Mouse (Mus musculus) G1E (cell line): ENCODE data around the gene 1810009A15Rik.

Experiments
- CTCF ChIP-seq: IDR thresholded peaks from 2 replicates; pipeline ENCODE4 v1.5.1; 2012; ENCODE audit warnings: low read depth, low read length, inconsistent platforms, mixed read lengths
- GATA1 ChIP-seq: IDR thresholded peaks from 2 replicates; pipeline ENCODE4 v1.6.1; 2012; ENCODE audit warnings: borderline replicate concordance, low read length, inconsistent platforms, mixed read lengths
- GATA2 ChIP-seq: IDR thresholded peaks from 2 replicates; pipeline ENCODE4 v1.6.1; 2012; ENCODE audit warnings: low read depth, low read length, inconsistent platforms, borderline replicate concordance

DNA sequence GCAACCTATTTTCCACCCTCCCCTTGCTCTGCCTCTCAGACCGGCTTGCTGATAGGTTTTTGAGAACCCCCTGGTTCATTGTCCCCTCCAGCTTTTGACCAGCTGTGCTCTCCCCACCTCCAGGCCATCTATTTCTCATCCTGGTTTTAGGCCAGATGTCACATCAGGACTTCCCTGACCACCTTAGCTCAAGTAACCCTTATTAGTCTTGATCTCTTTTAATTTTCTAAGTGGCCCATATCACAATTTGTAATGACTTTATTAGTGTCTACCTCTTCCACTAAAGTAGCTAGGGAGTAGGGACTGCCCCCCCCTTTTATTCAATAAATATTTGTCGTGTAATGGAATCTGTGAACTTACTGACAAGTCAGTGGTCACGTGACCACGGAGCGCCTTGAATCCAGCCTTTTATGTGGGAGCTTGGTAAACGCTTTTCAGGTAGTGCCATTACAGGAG is 32.2 kb downstream of the 1810009A15Rik start:
- TF ChIP-seq CTCF (no peak), GATA2 (no peak), GATA1 (no peak)
